Mouse (Mus musculus): ENCODE results near the gene Tomm34.
"Not testable (repeated sequence)": the region's sequence is repeated elsewhere in the genome, so short reads cannot be mapped to it uniquely, and the experiment has no call there.

DNA sequence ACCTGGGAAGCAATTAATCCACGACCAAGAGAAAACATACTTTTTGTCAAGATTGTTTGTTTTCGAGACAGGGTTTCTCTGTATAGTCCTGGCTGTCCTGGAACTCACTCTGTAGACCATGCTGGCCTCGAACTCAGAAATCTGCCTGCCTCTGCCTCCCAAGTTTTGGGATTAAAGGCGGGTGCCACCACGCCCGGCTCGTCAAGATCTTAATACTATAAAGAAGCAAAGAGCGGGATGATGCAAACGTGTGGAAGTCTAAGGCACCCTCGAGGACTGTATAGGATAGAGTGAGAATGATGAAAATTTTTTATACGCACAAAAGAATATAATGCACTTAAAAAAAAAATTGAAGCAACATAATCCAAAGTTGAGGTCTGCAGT lies 460 bp upstream of the Tomm34 start:
- TF ChIP-seq CTCF (IDR thresholded peaks at IDR 0.05; ENCODE audit: borderline replicate concordance, insufficient read depth, low read depth, low read length); POLR2A (IDR thresholded peaks at IDR 0.05; ENCODE audit: borderline replicate concordance, insufficient read depth, low read length): not testable (repeated sequence)

All from cerebellum, adult 2 months (tissue).